Mouse (Mus musculus) cortical plate, adult 2 months (tissue): ENCODE measurements around the gene Slc38a3. TPM values are rescaled to one million over a fixed set of nuclear protein-coding genes. Genes with fewer than 3 reads are reported as not detected.

Source experiments
- H3K27ac ChIP-seq: fragments of 200-500 bp; 2 replicates; pipeline ENCODE4 v1.5.1; 2012; ENCODE audit warnings: low read length, control low read depth, inconsistent platforms; ENCODE audit not compliant: insufficient read depth
- H3K4me1 ChIP-seq: fragments of 200-500 bp; 2 replicates; pipeline ENCODE4 v1.6.1; 2011; ENCODE audit warnings: low read length; ENCODE audit not compliant: control insufficient read depth, insufficient read depth
- H3K4me3 ChIP-seq: fragments of 200-500 bp; 2 replicates; pipeline ENCODE4 v1.5.1; 2011; ENCODE audit warnings: mild to moderate bottlenecking, low read length, control low read depth; ENCODE audit not compliant: insufficient read depth
- CTCF ChIP-seq: fragments of 200-500 bp; IDR thresholded peaks from 2 replicates; pipeline ENCODE4 v1.5.1; 2011; ENCODE audit warnings: mild to moderate bottlenecking, control low read depth, low read length; ENCODE audit not compliant: insufficient read depth; ENCODE audit errors: extremely low read depth
- POLR2A ChIP-seq: fragments of 200-500 bp; IDR thresholded peaks from 2 replicates; pipeline ENCODE4 v1.6.1; 2011; ENCODE audit warnings: mild to moderate bottlenecking, low read length, control low read depth; ENCODE audit not compliant: insufficient read depth; ENCODE audit errors: extremely low read depth
- polyA plus RNA-seq: library from polyadenylated mRNA; depleted of rRNA; stranded (reverse); fragments of >200 nt; gene quantifications from 2 replicates; pipeline ENCODE4 v1.2.3, GENCODE M21; 2012

The Slc38a3 gene
- polyA plus RNA-seq, 1 experiment = 156 TPM

GRCm38 (mm10) chr9:107641666-107642065 is 27.7 kb downstream of the Slc38a3 start:
- H3K4me1 ChIP-seq = no peaks in the 10 kb centered on the region
- H3K27ac ChIP-seq = no peak overlapping the region
- TF ChIP-seq POLR2A (no peak), CTCF (no peak)

GRCm38 (mm10) chr9:107640257-107640772 is 29.0 kb downstream of the Slc38a3 start:
- Histone ChIP-seq H3K4me1 (no peaks in the 10 kb centered on the region), H3K4me3 (no peak overlapping the region), H3K27ac (no peak overlapping the region)
- TF ChIP-seq CTCF (no peak), POLR2A (no peak)

More at GRCm38 (mm10) chr9:107641666-107642065, 27.7 kb downstream of the Slc38a3 start:
- no peak overlapping the region for H3K4me3 ChIP-seq

- Histone ChIP-seq H3K4me1 (peaks cover 4% of the 10 kb centered on the region), H3K4me3 (no peak overlapping the region), H3K27ac (no peak overlapping the region)
- no peak for TF ChIP-seq CTCF
- TF ChIP-seq POLR2A = no peak
Observed at GRCm38 (mm10) chr9:107637070-107637469, 32.3 kb downstream of the Slc38a3 start.

- TF ChIP-seq POLR2A (peak; percentile 93), CTCF (no peak)
- H3K4me3 ChIP-seq = peak within 1 kb of the TSS; percentile 62
- peaks cover 4% of the 10 kb centered on the region for H3K4me1 ChIP-seq
- H3K27ac ChIP-seq = peak within 1 kb of the TSS; percentile 48
Observed at GRCm38 (mm10) chr9:107635279-107636028, 33.9 kb downstream of the Slc38a3 start, which contains the start of gene Gnai2. Gene Gnai2, minus strand, starts transcription at chr9:107635367.

GRCm38 (mm10) chr9:107634406-107635278 is 34.7 kb downstream of the Slc38a3 start:
- Histone ChIP-seq H3K27ac (peak overlapping the region; percentile 48), H3K4me3 (peak overlapping the region; percentile 62), H3K4me1 (peaks cover 4% of the 10 kb centered on the region)
- TF ChIP-seq CTCF = no peak
- no peak for TF ChIP-seq POLR2A

GRCm38 (mm10) chr9:107633661-107634405 is 35.5 kb downstream of the Slc38a3 start:
- H3K27ac ChIP-seq = peak overlapping the region; percentile 85
- peak overlapping the region; percentile 62 for H3K4me3 ChIP-seq
- no peak for TF ChIP-seq CTCF
- TF ChIP-seq POLR2A = no peak
- H3K4me1 ChIP-seq = peaks cover 6% of the 10 kb centered on the region

- Histone ChIP-seq H3K27ac (peak overlapping the region; percentile 85), H3K4me1 (peaks cover 6% of the 10 kb centered on the region), H3K4me3 (peak overlapping the region; percentile 62)
- TF ChIP-seq POLR2A = peak; percentile 63; the same call in 1 of the 2 replicates
- TF ChIP-seq CTCF = no peak
Observed at GRCm38 (mm10) chr9:107633091-107633660, 36.2 kb downstream of the Slc38a3 start.

GRCm38 (mm10) chr9:107632478-107632877 is 36.9 kb downstream of the Slc38a3 start:
- H3K27ac ChIP-seq = peak overlapping the region; percentile 85
- peaks cover 11% of the 10 kb centered on the region for H3K4me1 ChIP-seq
- peak overlapping the region; percentile 62 for H3K4me3 ChIP-seq
- TF ChIP-seq POLR2A (no peak), CTCF (no peak)

GRCm38 (mm10) chr9:107631861-107632260 is 37.5 kb downstream of the Slc38a3 start:
- H3K27ac ChIP-seq = 0 out of 2 replicates have a peak overlapping the region, but pooled peaks have one; percentile 6
- peaks cover 11% of the 10 kb centered on the region for H3K4me1 ChIP-seq
- H3K4me3 ChIP-seq = no peak overlapping the region
- TF ChIP-seq CTCF = no peak
- TF ChIP-seq POLR2A = no peak
